Mouse (Mus musculus) embryonic facial prominence, embryonic 10.5 days (tissue): ENCODE results near the gene Foxf1. TPM values are rescaled to one million over a fixed set of nuclear protein-coding genes. Genes with fewer than 3 reads are reported as not detected.
A peak's percentile ranks its signal among the peaks of the same experiment; 100 is the strongest.

Experiments
- DNase-seq: peaks from one replicate; pipeline ENCODE4 v3.0.0-alpha.2; 2017; ENCODE audit warnings: low spot score
- H3K27ac ChIP-seq: fragments of 300-500 bp; sonication (generic); replicated peaks from 2 replicates; pipeline ENCODE4 v1.5.1; 2016; ENCODE audit warnings: mild to moderate bottlenecking
- H3K27me3 ChIP-seq: fragments of 300-500 bp; sonication (generic); replicated peaks from 2 replicates; pipeline ENCODE4 v1.6.1; 2016; ENCODE audit warnings: low read depth, mild to moderate bottlenecking; ENCODE audit not compliant: poor library complexity, severe bottlenecking
- H3K36me3 ChIP-seq: fragments of 300-500 bp; sonication (generic); replicated peaks from 2 replicates; pipeline ENCODE4 v1.6.1; 2016; ENCODE audit warnings: mild to moderate bottlenecking, moderate library complexity
- H3K4me1 ChIP-seq: fragments of 300-500 bp; sonication (generic); 2 replicates; pipeline ENCODE4 v1.6.1; 2016
- H3K4me3 ChIP-seq: fragments of 300-500 bp; sonication (generic); 2 replicates; pipeline ENCODE4 v1.5.1; 2016; ENCODE audit warnings: mild to moderate bottlenecking, moderate library complexity
- H3K9me3 ChIP-seq: fragments of 300-500 bp; sonication (generic); 2 replicates; pipeline ENCODE4 v1.6.1; 2016; ENCODE audit warnings: mild to moderate bottlenecking
- WGBS: fragments of 180-500 bp; shearing (Covaris S2); methylation state at CpG from one replicate; pipeline ENCODE4 v1.1.7; 2016; 5-methylcytosine and 5-hydroxymethylcytosine counted together
- polyA plus RNA-seq: library from polyadenylated mRNA; unstranded; fragments of >200 nt; fragmentation: Nextera tagmentation; extraction: Ambion mirVana; gene quantifications from 2 replicates; pipeline ENCODE4 v1.2.1, GENCODE M21; 2016

Gene Foxf1
- polyA plus RNA-seq, 1 experiment from 2014 or later = 28.8 TPM

DNA sequence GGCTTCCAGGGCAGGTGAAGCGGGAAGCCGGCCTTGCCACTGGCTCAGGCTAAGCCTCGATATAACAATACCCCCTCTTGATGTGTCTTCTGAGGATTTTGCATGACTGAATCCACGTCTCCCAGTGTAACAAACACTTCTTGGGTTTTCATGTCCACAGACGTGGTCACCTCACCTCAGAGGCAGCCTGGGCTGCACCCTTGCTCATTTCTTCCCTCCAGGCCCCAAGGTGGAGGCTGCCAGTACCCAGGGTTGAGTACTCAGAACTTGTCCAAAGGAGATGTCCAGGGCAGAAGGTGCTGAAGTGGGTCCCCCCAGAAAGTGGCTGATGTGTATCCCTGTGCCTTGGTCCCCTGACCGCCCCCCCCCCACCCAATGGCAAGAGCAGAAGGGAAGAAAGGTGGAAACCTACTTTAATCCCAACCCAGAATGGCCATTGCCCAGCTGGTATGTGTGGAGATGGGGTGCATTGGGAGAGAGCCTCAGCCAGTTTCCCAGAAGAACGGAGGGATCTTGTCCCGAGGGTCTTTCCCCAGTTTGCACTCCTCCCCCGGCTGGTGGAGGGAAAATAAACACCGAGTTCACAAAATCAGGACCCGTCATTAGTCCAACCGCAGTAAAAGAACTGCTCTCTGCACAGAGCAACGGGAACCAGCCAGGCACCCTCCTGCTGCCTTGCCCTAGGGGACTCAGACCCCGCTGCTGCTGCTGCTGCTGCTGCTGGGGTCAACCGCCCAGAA lies 9.9 kb upstream of the Foxf1 start:
- no peaks in the 10 kb centered on the region for H3K9me3 ChIP-seq
- peaks cover 54% of the 10 kb centered on the region for H3K4me1 ChIP-seq
- peak overlapping the region; percentile 42 for H3K4me3 ChIP-seq
- H3K27ac ChIP-seq = peak overlapping the region; percentile 57; the same call in 1 of the 2 replicates
- peak; percentile 33 for DNase-seq
- H3K36me3 ChIP-seq = no peaks in the 10 kb centered on the region
- WGBS = under 1% methylated on average over 15 of the region's 15 CpGs
- H3K27me3 ChIP-seq = peaks cover 100% of the 10 kb centered on the region

DNA sequence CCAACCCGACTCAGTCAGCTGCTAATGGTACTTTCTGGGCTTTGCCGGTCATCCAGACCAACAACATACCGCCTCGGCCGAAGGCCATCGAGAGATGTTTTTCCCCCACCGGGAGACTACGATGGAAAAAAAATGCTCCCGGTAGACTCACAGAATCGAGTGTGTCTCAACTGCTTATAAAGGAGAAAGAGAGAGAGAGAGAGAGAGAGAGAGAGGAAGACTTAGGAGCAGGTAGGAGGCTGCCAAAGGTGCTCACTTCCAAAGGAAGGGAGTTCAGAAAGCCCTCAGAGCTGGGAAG lies 9.4 kb upstream of the Foxf1 start:
- Histone ChIP-seq H3K4me1 (peaks cover 51% of the 10 kb centered on the region), H3K36me3 (no peaks in the 10 kb centered on the region), H3K4me3 (peak overlapping the region; percentile 42; the same call in 1 of the 2 replicates), H3K9me3 (no peaks in the 10 kb centered on the region), H3K27ac (0 out of 2 replicates have a peak overlapping the region, but pooled peaks have one; percentile 27), H3K27me3 (peaks cover 100% of the 10 kb centered on the region)
- 1% methylated on average over 10 of the region's 10 CpGs for WGBS
- DNase-seq = peak; percentile 56

DNA sequence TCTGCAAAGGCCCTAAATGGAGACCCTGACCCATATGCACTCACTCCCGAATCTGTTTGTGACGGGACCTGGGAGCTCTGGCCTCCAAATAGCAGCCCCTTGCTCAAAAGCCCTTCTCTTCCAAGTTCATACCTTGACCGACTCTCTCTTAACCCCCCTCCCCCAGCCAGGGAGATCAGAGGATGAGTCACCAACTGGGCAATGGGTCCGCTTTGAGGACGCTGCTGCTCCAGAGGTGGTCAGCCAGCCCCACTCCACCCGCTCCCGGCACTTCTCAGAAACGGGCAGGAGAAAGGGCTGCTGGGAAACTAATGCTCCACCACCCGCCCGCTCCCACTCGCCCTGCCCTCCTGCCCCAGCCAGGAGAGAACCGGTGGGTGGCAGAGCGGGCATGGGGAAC lies 8.2 kb upstream of the Foxf1 start:
- Histone ChIP-seq H3K9me3 (no peaks in the 10 kb centered on the region), H3K27ac (no peak overlapping the region), H3K4me1 (peaks cover 50% of the 10 kb centered on the region), H3K4me3 (no peak overlapping the region), H3K36me3 (no peaks in the 10 kb centered on the region), H3K27me3 (peaks cover 100% of the 10 kb centered on the region)
- peak; percentile 40 for DNase-seq
- 1% methylated on average over 13 of the region's 13 CpGs for WGBS

DNA sequence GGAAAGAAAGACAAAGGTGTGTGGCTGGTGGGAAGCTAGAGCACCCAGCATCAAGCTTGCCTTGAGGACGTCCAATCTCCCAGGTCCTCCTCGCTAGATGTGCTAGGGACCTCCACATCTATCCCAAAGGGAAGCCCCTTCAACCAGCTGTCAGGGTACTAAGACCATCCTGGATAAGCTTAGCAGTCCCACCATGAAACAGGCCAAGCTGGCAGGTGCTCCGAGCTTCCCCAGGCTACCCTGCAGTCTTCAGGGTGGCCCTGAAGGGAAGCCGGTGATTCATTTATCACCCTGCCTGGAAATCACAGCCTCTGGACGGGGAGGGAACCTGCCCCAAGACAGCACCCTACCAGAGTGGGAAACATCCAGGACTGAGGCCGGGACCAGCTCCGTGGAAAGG lies 7.6 kb upstream of the Foxf1 start:
- WGBS = 9% methylated on average over 7 of the region's 7 CpGs
- Histone ChIP-seq H3K27ac (no peak overlapping the region), H3K4me3 (no peak overlapping the region), H3K36me3 (no peaks in the 10 kb centered on the region), H3K27me3 (peaks cover 100% of the 10 kb centered on the region), H3K9me3 (no peaks in the 10 kb centered on the region), H3K4me1 (peaks cover 50% of the 10 kb centered on the region)
- DNase-seq = no peak

DNA sequence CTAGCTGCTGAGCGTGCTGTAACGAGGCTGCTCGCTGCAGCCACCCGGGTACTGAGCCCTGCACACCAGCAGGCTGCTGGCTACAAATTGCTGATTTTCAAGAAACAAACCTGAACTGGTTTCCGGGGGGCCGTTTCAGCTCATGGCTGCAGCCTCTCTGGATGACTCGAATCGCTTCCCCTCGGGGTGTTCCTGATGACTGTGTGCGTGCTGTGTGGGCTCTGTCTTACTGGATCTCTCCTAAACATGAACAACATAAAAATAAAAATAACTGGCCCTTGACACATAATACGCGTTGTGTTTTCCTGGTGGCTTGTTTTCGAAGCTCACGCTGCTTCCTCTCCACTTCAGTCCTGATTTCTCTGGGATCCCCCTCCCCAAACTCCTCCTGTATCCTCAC lies 5.5 kb upstream of the Foxf1 start:
- Histone ChIP-seq H3K9me3 (no peaks in the 10 kb centered on the region), H3K36me3 (no peaks in the 10 kb centered on the region), H3K27me3 (peaks cover 100% of the 10 kb centered on the region), H3K27ac (no peak overlapping the region), H3K4me1 (peaks cover 49% of the 10 kb centered on the region), H3K4me3 (no peak overlapping the region; the same call in 1 of the 2 replicates)
- WGBS = 1% methylated on average over 14 of the region's 14 CpGs
- DNase-seq = peak; percentile 42

DNA sequence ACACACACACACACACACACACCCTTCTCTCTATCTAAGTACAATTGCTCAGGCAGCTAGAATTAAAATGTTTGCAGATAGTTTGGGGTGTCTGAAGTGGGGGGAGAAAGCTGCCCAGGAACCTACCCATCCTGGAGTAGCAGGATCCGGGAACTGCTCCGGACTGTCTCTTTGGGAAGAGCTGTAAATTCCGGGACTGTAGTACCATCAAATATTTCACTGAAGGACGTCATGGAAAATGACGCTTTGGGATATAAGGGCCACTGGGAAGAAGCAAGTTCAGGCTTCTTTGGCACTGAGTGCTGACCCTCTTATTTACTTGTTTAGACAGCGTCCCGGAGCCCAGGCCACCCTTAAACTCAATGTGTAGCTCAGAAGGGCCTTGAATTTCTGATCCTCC lies 5.0 kb upstream of the Foxf1 start:
- H3K27ac ChIP-seq = no peak overlapping the region
- peaks cover 49% of the 10 kb centered on the region for H3K4me1 ChIP-seq
- H3K36me3 ChIP-seq = no peaks in the 10 kb centered on the region
- peaks cover 100% of the 10 kb centered on the region for H3K27me3 ChIP-seq
- 2% methylated on average over 7 of the region's 7 CpGs for WGBS
- H3K4me3 ChIP-seq = no peak overlapping the region
- no peaks in the 10 kb centered on the region for H3K9me3 ChIP-seq
- DNase-seq = peak; percentile 36

DNA sequence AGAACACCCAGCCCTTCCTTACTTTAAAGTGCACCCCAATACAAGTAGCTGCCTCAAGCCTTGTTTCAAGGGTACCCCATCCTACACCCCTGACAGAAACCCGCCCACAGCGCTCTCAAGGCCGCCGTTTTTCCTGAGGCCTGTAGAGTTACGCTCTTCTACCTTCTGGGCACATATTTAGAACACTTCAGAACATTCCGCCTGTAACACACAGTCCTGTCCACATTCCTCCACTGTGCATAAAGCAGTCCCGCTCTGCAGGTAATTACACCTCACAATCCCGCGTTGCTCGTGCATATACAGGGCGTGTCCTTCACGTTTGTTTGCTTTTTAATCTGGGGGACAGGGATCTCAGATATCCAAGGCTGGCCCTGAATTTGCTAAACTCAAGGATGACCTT lies 4.2 kb upstream of the Foxf1 start:
- H3K4me1 ChIP-seq = peaks cover 49% of the 10 kb centered on the region
- no peak for DNase-seq
- H3K27me3 ChIP-seq = peaks cover 100% of the 10 kb centered on the region
- no peaks in the 10 kb centered on the region for H3K9me3 ChIP-seq
- 3% methylated on average over 12 of the region's 12 CpGs for WGBS
- H3K27ac ChIP-seq = no peak overlapping the region
- peak overlapping the region; percentile 70 for H3K4me3 ChIP-seq
- no peaks in the 10 kb centered on the region for H3K36me3 ChIP-seq

DNA sequence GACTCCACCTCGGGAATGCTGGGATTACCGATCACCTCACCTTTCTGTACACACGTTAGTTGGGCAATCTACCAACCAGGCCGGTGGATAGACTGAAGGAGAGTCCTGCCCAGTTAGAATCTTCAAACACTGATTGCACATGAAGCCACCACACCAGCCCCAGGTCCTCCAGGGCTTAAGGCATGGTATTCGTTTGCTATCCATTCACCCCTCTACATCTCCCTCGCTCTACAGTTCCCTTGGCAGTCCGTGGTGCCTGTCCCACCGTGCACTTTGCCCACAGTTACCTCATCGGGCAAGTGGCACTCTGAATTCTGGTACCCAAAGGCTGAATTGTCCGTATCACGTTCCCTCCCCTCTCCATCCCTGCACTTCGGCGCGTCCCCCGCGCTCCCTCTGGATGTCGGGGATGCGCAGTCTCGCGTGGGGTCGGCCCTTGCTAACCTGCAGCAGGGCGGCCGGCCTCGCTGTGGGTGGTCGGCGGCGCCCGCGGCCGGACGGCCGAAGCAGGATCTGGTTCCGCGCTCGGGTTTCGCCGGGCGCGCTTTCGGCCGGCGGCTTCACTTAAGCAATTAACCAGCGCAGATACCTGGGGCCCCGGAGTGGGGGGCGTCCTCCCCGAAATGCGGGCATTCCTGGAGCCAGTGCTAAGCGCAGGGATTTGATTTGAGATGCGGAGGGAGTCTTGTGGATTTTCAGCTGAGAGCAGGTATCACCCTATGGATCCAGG lies 3.7 kb upstream of the Foxf1 start:
- peak overlapping the region; percentile 74 for H3K27ac ChIP-seq
- H3K4me3 ChIP-seq = peak overlapping the region; percentile 70
- H3K4me1 ChIP-seq = peaks cover 51% of the 10 kb centered on the region

DNA sequence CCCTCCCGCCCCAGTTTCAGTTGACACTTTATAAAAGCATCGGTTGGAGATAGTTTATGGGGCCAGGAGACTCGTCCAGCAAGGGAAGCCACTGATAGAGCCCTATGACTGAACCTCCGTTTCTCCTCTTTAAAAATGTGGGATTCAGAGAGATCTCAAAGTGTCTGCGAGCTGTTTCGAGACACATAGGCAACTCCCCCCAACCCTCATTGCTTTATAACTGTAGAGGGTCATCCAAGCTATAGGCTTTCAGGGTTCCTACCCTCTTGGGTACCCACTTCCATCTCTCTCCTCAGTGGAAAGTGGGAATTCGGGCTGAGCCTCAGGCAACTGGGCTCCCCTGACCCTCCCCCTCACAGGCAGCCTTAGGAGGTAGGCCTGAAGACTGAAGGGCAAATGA lies 2.8 kb upstream of the Foxf1 start:
- DNase-seq = no peak
- Histone ChIP-seq H3K36me3 (no peaks in the 10 kb centered on the region), H3K9me3 (no peaks in the 10 kb centered on the region), H3K4me3 (peak overlapping the region; percentile 70), H3K27ac (peak overlapping the region; percentile 86), H3K4me1 (peaks cover 51% of the 10 kb centered on the region), H3K27me3 (peaks cover 100% of the 10 kb centered on the region)
- 2% methylated on average over 7 of the region's 7 CpGs for WGBS

More for the DNA sequence above, 3.7 kb upstream of the Foxf1 start:
- WGBS = under 1% methylated on average over 49 of the region's 49 CpGs
- H3K27me3 ChIP-seq = peaks cover 100% of the 10 kb centered on the region
- peak; percentile 70 for DNase-seq
- no peaks in the 10 kb centered on the region for H3K9me3 ChIP-seq
- H3K36me3 ChIP-seq = no peaks in the 10 kb centered on the region

DNA sequence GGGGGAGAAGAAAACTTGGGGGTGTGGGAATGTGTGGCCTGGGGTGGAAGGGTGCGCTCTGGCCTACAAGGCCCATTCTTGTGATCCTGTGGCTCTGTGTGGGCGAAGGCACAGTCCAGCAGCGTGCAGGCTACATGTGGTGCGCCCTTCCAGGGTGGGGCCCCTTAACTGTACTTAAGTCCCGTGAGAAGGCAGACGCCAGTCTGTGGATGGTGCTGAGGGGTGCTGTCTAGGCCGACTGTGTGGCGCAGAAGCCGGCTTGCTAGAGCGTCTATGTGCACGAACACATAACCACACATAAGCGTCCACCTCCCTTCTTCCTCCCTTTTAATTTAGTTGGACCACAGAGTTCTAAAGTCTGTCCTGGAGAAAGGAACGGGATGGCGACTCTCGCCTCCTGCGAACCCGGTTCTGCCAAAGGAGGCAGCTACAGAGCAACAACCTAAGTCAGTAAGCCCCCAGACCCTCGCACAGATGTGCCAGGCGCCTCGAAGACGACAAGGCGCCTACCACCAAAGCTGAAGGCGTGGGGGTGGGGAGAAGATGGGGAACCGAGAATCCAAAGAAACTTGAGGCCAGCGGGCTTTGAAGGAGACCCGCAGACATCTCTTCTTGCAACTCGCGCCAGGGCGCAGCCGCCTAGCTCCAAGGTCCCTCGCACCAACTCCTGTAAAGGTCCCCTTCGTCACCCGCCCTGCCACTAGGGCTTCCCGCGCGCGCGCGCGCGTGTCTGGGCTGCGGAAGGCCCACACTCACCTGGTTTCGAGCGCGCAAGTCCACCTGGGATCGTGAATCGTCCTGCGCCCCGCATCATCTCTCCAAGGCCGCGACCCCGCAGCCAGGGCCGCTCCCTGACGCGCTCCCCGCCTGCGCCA lies 1.7 kb upstream of the Foxf1 start:
- WGBS = under 1% methylated on average over 57 of the region's 57 CpGs
- Histone ChIP-seq H3K4me1 (peaks cover 58% of the 10 kb centered on the region), H3K9me3 (no peaks in the 10 kb centered on the region), H3K4me3 (peak overlapping the region; percentile 70), H3K27me3 (peaks cover 100% of the 10 kb centered on the region), H3K36me3 (0 out of 2 replicates have a peak, but pooled peaks cover 3% of the 10 kb centered on the region), H3K27ac (peak overlapping the region; percentile 86)
- peak; percentile 62 for DNase-seq

DNA sequence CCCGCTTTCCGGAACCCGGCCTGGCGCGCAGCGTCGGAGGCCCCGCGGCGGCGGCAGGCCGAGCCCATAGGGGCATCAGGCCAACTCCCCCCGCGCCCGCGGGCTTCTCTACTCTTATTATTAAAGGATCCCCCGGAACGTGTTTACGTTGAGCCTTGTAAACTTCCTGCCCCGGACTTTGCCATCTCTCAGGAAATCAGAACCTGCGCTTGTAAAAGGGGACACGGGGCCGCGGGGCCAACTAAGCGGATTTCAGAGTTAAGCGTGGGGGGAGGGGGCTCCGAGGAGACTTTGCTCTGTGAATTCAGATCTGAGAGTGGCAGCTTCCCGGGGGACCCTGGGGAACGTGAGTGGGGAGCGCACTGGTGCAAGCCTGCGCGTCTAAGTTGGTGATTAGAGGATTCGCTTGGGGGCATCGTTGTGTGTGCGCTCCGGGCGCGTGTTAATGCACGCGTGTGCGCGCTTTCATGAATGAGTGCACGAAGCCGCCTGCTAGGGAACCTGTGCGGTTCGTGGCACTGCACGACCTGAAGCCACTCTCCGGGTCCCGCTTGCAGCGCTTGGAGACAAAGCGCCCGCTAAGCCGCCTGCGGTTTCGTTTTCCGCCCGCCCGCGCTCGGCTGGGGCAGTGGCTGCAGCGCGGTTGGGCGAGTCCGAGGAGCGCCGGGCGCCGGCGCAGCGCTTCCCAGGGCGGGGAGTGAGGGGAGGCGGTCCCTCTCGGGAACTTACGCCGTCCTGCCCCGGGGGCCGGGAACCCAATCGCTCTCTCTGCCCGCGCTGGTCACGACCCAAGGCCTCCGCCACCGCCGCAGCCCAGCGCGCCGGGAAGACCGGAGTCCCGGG lies 872 bp upstream of the Foxf1 start:
- H3K27ac ChIP-seq = peak overlapping the region; percentile 86
- peak; percentile 87 for DNase-seq
- H3K36me3 ChIP-seq = 0 out of 2 replicates have a peak, but pooled peaks cover 3% of the 10 kb centered on the region
- H3K4me1 ChIP-seq = peaks cover 58% of the 10 kb centered on the region
- H3K4me3 ChIP-seq = peak overlapping the region; percentile 70
- WGBS = under 1% methylated on average over 89 of the region's 89 CpGs
- no peaks in the 10 kb centered on the region for H3K9me3 ChIP-seq
- H3K27me3 ChIP-seq = peaks cover 100% of the 10 kb centered on the region

DNA sequence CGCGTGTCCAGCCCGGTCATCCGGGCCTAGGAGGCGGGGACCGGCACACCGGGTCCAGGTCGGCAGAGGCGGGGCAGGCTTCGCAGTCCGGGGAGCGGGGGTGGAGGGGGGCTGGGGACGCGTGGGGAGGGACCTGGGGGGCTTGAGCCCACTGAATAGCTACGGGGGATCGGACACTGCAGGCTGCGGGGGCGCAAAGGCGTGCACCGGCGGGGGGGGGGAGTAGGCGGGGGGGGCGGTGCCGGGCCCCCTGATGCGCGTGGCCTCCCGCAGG lies 313 bp upstream of the Foxf1 start:
- peak overlapping the region; percentile 70 for H3K4me3 ChIP-seq
- H3K27me3 ChIP-seq = peaks cover 100% of the 10 kb centered on the region
- under 1% methylated on average over 26 of the region's 27 CpGs for WGBS
- peak overlapping the region; percentile 86 for H3K27ac ChIP-seq
- DNase-seq = no peak
- H3K9me3 ChIP-seq = no peaks in the 10 kb centered on the region
- H3K36me3 ChIP-seq = 0 out of 2 replicates have a peak, but pooled peaks cover 3% of the 10 kb centered on the region
- H3K4me1 ChIP-seq = peaks cover 61% of the 10 kb centered on the region
